Mouse (Mus musculus) cerebellum, adult (tissue): Measurements from ENCODE around the gene Brk1.
A peak's percentile ranks its signal among the peaks of the same experiment; 100 is the strongest.

ENCODE experiments used
- ATAC-seq: cut with Nextera tagmentation; 2 replicates; pipeline ENCODE4 v1.9.2; 2017; ENCODE audit warnings: mild to moderate bottlenecking, moderate library complexity, mixed read lengths; ENCODE audit not compliant: insufficient number of reproducible peaks, low FRiP score, low TSS enrichment

Brk1 gene

GRCm38 (mm10) chr6:113623386-113623785 lies 18.8 kb downstream of the Brk1 start:
- no peak for ATAC-seq

DNA sequence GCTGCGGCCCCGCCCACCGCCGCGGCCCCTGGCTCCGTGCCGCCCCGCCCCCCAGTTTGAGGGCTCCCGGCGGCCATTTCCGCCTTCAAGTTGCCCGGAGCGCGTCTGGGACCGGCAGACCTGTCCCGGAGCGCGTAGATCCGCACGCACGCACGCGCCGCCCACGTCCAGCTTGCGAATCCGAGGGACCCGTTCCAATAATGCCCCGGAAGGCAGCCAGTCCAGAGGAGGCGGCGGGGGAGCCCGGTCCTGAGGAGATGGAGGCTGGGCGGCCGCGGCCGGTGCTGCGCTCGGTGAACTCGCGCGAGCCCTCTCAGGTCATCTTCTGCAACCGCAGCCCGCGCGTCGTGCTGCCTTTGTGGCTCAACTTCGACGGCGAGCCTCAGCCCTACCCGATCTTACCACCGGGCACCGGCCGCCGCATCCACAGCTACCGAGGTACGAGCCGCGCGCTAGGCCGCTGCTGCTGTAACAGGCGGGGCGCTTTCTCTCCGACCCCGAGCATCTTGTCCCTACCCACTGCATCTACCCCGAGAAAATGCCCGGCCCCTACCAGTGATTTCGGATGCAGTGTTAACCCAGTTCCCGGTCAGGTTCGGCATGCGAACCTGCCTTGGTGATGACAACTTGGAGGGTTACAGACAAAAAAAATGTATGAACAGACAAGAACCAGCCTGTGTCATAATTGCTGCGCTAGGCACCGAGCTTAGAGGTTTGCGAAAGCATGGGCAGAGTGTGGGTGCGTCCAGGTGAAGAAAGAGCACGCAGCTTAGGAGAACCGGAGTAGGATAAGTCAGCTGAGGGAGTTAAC lies 19.6 kb downstream of the Brk1 start, which contains the start of gene Vhl:
Vhl (plus strand) TSS at position 19 of the 811 bp plus-strand sequence.
- peak; percentile 81; the same call in 1 of the 2 replicates for ATAC-seq

DNA sequence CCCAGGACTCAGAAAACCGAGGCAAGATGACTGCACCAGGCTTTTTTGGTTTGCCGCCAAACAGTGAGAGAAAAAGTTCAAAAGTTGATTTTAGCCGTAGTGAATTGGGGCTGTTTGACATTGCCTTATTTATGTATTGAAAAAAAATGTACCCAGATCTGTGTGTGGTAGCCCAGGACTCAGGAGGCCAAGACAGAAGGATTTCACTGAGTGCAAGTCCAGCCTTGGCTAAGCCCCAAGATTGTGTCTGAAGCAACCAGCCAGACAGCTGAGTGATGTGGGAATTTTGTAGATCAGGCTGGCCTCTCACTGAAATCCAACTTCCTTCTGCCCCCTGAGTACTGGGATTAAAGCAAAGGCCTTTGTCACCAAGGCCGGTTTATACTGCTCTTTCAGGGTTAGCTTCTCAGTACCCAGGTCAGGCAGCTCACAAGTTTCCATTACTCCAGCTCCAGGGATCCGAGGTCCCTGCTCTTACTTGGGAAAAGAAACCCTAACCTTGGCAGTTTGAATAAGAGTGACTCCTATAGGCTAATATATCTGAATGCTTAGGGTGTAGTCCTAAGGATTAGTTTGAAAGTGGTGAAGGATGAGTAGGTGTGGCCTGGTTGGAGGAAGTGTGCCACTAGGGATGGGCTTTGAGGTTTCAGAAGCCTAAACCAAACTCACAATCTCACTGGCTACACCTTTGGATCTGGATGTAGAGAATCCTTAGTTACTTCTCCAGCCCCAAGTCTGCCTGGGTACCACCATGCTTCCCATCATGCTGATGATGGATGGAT lies 20.6 kb downstream of the Brk1 start:
- ATAC-seq, result no peak

GRCm38 (mm10) chr6:113630322-113630721 lies 25.8 kb downstream of the Brk1 start:
- ATAC-seq, result no peak

GRCm38 (mm10) chr6:113632863-113633262 lies 28.3 kb downstream of the Brk1 start:
- ATAC-seq, result no peak

DNA sequence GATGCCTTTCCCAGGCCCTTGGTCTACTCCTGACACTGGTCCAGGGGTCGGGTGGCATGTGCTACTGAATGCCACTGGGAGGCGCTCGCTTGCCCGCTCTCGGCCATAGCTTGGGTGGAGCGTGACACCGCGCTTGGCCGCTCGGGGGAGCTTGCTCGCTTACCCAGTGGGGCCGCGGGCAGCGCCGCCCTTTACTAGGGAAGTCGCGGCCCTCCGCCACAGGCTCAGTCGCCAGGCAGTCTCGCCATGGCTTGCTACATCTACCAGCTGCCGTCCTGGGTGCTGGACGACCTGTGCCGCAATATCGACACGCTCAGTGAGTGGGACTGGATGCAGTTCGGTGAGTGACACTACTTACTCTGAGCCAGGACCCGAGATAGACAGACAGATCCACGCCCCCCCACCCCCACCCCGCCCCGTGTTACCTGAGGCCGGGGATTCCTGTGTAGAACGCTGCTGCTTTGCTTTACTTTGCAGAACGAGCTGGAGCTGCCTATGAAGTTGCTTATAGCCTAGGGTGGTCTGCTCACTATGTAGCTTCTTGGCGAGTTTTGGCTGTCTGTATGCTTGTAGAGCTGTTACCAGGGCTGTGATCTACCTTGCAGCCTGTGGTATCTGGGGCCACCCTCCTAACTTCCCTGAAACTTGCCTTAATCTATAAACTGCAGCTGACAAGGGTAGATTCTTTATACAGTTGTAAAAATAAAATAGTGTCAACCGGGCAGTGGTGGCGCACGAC lies 33.9 kb downstream of the Brk1 start, which contains the start of gene Irak2:
Irak2 (plus strand) TSS at position 166 of the 739 bp plus-strand sequence.
- ATAC-seq, result peak; percentile 97

GRCm38 (mm10) chr6:113639201-113639600 lies 34.6 kb downstream of the Brk1 start:
- ATAC-seq, result no peak

DNA sequence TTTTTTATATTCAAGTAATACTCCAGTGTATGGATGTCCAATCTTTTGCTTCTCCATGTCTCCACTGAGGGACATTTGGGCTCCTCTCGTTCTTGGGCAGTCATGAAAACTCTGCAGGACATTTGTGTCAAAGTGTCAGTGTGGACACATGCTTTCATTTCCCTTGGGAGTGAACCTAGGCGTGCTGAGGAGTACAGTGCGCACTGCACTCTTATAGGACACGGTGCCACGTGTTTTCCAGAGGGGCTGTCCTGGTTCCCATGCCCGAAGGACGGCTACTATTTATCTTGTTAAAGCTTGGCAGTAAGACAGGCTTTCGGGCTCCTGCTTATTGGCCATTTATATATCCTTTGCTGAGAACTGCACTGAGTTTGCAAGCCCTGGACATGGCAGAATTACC lies 38.0 kb downstream of the Brk1 start:
- no peak for ATAC-seq

- ATAC-seq, result no peak
Observed at GRCm38 (mm10) chr6:113643021-113643420, 38.4 kb downstream of the Brk1 start.

DNA sequence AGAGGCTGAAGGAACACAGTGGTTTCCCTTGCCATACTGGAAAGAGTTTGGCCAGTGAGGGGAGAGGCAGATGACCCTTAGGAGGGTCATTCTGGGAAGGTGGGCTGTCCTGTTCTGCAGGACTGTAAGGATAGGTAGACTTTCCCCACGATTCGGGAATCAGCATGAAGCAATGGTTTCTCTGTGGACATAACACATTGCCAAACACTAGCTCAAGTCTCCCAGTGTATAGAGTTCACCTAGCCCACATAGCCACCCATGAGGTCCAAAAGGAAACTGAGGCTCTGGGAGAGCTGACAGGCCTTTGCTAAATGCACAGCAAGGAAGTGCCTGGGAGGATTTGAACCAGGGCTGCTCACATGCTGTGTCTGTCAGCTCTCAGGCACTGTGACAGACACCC lies 39.4 kb downstream of the Brk1 start:
- ATAC-seq, result no peak

DNA sequence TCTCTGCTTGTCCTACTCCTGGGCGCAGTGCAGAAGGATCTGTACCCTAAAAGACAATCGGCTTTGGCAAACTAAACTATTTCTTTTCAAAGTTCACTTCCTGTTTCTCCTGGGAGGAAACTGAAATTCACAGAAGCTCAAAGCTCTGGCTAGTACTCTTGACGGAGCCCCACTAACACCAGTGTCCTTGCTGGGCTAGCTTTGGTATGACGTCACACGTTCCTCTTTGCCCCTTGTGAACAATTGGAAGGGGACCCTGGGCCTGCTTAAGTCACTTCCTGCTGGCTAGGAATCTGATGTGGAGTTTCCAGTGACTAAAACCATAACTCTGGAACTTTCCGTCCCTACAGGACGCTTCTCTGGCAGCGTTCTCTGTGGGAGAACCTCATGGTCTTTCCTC lies 40.2 kb downstream of the Brk1 start:
- no peak for ATAC-seq

DNA sequence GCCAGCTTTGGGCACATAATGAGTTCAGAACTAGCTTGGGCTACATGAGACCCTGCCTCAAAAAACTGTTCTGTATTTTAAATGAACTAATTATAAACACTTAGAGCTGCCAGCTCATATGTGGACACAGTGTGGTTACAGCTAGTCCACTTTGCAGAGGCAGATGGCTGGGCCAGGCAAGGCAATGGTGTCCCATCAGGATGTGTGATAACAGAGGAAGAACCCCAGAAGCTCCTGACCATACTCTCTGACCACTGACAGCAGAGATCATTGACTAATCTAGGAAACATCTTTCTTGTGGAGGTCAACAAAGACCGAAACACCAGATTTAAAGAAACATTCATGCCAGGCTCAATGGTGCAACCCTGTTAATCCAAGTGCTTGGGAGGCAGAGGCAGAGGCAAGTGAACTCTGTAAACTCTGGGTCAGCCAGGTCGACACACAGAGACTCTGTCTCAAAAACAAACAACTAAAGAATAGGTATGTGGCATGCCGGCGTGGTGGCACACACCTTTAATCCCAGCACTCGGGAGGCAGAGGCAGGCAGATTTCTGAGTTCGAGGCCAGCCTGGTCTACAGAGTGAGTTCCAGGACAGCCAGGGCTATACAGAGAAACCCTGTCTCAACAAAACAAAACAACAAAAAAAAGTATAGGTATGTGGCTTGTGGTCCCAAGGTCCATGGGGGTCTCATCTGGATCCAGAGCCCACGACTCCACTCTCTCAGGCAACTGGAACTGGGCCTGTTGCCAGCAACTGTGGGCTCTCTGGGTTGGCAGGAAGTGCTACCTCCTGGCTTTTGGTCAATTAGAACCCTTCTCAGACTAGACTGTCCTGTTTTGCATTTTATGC lies 45.0 kb downstream of the Brk1 start:
- no peak for ATAC-seq

DNA sequence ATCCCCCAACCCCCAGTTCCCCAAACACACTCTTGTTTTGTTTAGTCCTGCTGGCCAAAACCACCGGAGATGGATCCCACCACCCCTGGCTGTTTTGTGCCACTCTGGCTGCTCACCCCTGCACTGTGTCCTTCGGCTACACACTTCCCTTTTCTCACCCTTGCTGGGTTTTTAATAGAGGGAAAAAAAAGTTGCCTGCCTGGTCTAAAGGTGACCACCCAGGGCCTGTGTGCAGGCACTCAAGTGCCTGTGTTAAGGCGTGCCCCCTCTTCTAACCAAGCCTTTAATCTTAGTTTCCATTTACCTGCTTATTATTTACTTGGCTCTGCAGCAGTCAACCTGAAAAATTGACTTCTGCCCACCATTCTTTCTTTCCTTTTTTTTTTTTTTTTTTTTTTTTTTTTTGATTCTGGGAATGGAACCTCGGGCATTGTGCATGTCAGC lies 45.6 kb downstream of the Brk1 start:
- ATAC-seq, result no peak

- ATAC-seq, result no peak
Observed at GRCm38 (mm10) chr6:113651626-113652025, 47.1 kb downstream of the Brk1 start.

DNA sequence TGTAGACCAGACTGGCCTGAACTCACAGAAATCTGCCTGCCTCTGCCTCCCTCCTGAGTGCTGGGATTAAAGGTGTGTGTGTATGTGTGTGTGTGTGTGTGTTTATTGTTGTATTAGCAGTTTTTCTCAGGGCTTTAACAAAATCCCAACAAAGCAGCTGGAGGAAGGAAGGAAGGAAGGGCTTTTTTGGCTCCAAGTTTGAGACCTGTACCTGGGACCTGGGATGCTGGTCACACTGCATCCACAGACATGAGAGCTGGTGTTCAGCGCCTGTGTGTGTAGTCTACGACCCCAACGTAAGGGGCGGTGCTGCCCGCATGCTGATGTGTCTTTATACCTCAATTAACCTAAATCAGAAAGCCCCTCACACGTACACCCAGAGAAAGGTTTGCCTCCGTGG lies 49.0 kb downstream of the Brk1 start:
- ATAC-seq, result no peak

DNA sequence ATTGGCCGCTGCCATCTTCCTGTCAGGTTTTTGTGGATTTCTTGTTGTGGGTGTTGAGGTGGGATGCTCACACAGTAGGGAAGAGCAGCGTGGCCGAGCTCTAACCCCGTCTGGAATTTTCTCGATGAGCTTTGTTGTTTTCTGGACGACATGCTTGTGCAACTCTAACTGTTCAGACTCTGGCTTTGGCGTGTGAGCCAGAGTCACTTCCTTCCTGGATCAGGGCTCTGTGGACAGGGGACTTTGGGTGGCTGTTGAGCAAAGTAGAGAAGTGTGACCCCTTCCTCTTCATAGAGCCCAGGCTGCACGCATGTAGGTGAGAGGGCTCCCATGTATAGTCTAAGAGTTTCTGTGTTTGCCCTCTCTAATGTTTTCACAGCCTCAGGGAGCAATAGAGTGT lies 49.5 kb downstream of the Brk1 start:
- no peak for ATAC-seq

DNA sequence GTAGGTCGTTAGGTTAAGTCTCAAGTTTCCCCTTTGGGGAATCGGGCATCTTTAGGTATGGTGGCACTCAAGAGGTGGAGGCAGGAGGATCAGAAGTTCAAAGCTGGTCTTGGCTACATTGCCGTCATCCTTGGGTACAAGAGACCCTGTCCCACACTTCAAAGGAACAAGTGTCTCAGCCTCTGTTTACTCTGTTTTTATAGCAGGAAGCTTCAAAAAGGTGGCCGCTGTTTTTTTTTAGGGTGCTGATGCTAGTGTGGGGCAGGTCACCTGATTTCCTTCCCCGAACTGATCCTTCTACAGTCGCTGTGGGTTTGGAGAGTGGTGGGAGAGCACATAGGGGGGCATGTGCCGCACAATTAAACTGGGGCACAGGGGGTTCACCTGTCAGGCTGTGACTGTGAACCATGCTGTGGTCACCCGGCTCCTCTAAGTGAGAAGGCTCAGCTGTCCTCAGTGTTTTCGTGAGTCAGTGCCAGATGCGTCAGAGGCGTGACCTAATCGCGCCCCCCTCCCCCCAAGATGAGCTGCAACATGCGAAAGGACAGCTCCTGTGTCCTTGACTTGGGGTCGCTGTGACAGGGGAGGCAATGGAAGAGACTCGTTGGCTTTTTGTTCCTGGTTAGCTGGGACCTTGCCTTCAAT lies 50.3 kb downstream of the Brk1 start:
- no peak for ATAC-seq

- ATAC-seq, result no peak
Observed at GRCm38 (mm10) chr6:113655475-113655874, 50.9 kb downstream of the Brk1 start.

- no peak for ATAC-seq
Observed at GRCm38 (mm10) chr6:113656847-113657246, 52.3 kb downstream of the Brk1 start.
